Mouse (Mus musculus): ENCODE measurements around the gene Cdkal1. TPM values are rescaled to one million over a fixed set of nuclear protein-coding genes. Genes with fewer than 3 reads are reported as not detected.
A peak's percentile ranks its signal among the peaks of the same experiment; 100 is the strongest.

Gene Cdkal1
- polyA plus RNA-seq, 1 experiment from 2014 or later: 28.2 TPM

DNA sequence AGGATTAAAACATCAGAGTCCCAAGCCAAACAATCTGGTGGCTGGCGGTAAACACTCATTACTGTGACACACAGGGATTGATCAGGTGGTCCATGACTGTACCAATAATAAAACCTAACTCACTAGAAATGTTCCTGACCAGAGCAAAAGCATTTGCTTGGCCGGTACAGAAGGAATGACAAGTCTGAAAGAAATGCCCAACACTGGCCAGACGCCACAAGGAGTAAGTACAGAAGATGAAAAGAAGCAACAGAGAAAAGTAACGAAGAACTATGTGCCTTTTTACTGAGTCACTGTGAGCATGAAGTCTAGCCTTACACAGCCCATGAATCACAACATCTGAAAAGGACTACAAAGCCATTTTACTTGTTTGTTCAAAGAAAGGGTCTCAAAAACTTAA, 24.3 kb downstream of the Cdkal1 start:
- H3K27ac ChIP-seq: no peak overlapping the region
- no peak overlapping the region for H3K4me2 ChIP-seq (replicated peaks)
- no peak for ATAC-seq (ENCODE audit: low FRiP score, low read depth)
- no peak overlapping the region for H3K9ac ChIP-seq
- H3K9me3 ChIP-seq: no peaks in the 10 kb centered on the region
- no peaks in the 10 kb centered on the region for H3K27me3 ChIP-seq (replicated peaks)
- H3K36me3 ChIP-seq: no peaks in the 10 kb centered on the region
- 78% methylated on average over 4 of the region's 4 CpGs for WGBS
- H3K4me1 ChIP-seq: peaks cover 7% of the 10 kb centered on the region
- H3K4me3 ChIP-seq: no peak overlapping the region

DNA sequence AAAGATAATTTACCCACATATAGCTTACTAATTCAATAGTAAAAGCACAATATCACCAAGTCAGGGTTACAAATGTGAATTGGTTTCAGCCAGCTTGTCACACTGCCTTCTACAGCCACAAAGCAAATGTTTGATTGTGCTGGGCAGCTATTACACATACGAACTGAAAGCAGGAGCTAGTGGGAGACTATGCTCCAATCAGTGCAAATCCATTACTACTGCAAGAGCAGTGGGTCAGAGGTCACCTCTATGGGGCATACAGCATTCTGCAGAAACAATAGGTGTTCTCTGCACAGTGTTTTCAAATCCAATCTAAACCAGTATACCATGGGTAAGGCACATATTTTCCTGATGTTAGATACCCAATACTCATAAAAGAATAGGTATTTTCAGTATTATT, 27.4 kb downstream of the Cdkal1 start:
- no peaks in the 10 kb centered on the region for H3K36me3 ChIP-seq
- 28% methylated on average over 1 of the region's 1 CpGs for WGBS
- no peak overlapping the region for H3K27ac ChIP-seq

DNA sequence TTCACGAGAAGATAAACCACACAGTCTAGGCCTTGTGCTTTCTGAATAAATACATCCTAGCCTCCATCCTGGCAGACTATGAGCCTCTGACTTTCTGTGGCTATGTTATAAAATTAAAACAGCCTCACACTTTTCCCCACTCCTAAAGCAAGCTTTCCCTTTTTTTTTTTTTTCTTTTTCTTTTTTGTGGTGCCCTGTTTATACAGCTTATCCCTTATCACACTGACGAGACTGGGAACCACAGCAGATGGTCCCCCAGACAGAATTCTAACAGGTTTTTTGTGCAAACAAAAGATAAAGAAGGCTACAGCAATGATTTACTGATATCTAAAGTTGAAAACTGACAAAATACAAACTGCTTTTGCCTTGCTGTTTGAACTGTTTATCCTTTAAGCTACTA, 29.0 kb downstream of the Cdkal1 start:
- no peak overlapping the region for H3K9ac ChIP-seq
- no peaks in the 10 kb centered on the region for H3K9me3 ChIP-seq
- peaks cover 17% of the 10 kb centered on the region for H3K4me1 ChIP-seq
- H3K27me3 ChIP-seq (replicated peaks): no peaks in the 10 kb centered on the region
- H3K4me2 ChIP-seq (replicated peaks): no peak overlapping the region
- 41% methylated on average over 2 of the region's 2 CpGs for WGBS
- no peak overlapping the region for H3K27ac ChIP-seq
- no peak overlapping the region for H3K4me3 ChIP-seq
- ATAC-seq (ENCODE audit: low FRiP score, low read depth): no peak
- H3K36me3 ChIP-seq: no peaks in the 10 kb centered on the region

More for the DNA sequence above, 27.4 kb downstream of the Cdkal1 start:
- Histone ChIP-seq H3K9me3 (no peaks in the 10 kb centered on the region), H3K9ac (no peak overlapping the region), H3K27me3 (replicated peaks) (no peaks in the 10 kb centered on the region), H3K4me1 (peaks cover 20% of the 10 kb centered on the region), H3K4me2 (replicated peaks) (no peak overlapping the region), H3K4me3 (no peak overlapping the region)
- ATAC-seq (ENCODE audit: low FRiP score, low read depth): no peak

DNA sequence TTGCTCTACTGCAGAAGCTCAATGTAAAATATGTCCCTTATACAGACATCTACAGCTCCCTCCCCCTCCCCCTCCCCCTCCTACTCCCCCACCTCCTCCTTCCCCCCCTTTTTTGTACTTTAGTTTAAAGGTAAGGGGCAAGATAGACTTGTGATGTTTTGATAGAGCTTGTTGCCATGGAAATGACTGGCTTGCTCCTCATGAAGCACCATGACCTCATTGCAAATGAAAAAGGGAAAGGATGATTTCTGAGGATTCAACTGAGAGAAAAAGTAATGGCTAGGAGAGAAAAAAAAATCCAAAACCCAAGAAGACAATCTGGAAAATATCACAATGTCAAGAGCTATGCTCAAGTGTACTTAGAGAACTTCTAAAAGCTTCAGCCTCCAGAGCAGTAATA, 29.4 kb downstream of the Cdkal1 start:
- H3K27me3 ChIP-seq (replicated peaks): no peaks in the 10 kb centered on the region
- H3K27ac ChIP-seq: no peak overlapping the region
- ATAC-seq (ENCODE audit: low FRiP score, low read depth): no peak

DNA sequence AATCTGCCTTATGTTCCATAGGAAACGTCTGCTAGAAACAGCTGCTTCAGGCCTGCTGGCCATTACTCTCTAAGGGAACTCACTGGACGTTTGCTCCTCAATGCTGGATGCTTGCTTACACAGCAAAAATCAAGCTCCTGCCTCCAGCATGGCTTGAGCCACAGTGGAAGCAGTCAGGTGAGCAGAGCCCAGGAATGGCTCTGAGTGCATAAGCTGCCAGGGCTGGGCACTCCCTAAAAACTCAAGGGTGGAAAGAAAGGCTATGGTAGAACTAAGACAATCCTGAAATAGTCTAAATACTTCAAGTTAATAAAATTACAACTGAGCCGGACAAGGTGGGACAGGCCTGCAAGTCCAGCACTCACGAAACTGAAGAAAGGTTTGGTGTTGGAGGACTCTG, 30.7 kb downstream of the Cdkal1 start:
- Histone ChIP-seq H3K36me3 (no peaks in the 10 kb centered on the region), H3K4me2 (replicated peaks) (no peak overlapping the region), H3K4me3 (no peak overlapping the region), H3K9me3 (no peaks in the 10 kb centered on the region), H3K9ac (no peak overlapping the region), H3K4me1 (peaks cover 17% of the 10 kb centered on the region), H3K27ac (no peak overlapping the region), H3K27me3 (replicated peaks) (no peaks in the 10 kb centered on the region)
- 71% methylated on average over 4 of the region's 4 CpGs for WGBS
- no peak for ATAC-seq (ENCODE audit: low FRiP score, low read depth)

More for the DNA sequence above, 29.4 kb downstream of the Cdkal1 start:
- no peaks in the 10 kb centered on the region for H3K36me3 ChIP-seq
- no peak overlapping the region for H3K4me2 ChIP-seq (replicated peaks)
- no peaks in the 10 kb centered on the region for H3K9me3 ChIP-seq
- no peak overlapping the region for H3K4me3 ChIP-seq
- peaks cover 17% of the 10 kb centered on the region for H3K4me1 ChIP-seq
- H3K9ac ChIP-seq: no peak overlapping the region

DNA sequence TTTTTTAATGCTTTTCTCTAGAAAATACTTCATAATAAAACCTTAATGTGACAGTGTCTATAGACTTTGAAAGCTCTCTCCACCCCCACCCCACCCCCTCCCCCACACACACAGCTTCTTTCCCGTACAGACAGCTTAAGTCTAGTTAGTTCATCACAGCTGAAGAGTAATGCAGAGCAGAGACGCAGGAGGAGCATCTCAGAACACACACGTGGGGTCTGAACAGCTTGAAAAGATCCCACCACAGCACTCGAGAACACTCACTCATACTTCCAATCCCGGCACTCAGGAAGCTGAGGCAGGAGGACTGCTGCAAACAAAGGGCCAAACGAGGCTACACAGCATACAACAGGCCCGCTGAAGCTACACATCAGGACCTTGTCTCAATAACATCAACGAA, 31.1 kb downstream of the Cdkal1 start:
- Histone ChIP-seq H3K4me1 (peaks cover 17% of the 10 kb centered on the region), H3K9me3 (no peaks in the 10 kb centered on the region), H3K27ac (no peak overlapping the region), H3K36me3 (no peaks in the 10 kb centered on the region), H3K4me3 (no peak overlapping the region), H3K9ac (no peak overlapping the region), H3K4me2 (replicated peaks) (no peak overlapping the region), H3K27me3 (replicated peaks) (no peaks in the 10 kb centered on the region)
- ATAC-seq (ENCODE audit: low FRiP score, low read depth): no peak
- WGBS: 82% methylated on average over 8 of the region's 8 CpGs

DNA sequence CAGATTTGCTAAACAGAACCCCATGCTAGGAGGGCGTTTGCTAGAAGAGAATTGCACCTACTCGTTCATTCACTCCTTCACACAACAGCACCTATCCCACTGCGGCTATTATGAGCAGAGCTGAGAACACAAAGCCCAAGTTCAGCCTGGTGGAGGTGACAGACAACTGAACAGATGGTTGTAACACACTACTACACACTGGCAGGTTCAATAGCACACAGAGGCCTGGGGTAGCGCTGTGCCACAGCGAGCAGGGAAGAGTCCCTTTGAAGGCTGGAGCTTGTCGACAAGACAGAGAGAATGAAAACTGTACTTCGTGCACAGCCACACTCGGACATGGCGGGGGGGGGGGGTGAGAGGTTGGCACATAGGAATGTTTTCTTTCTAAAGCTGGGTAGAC, 31.6 kb downstream of the Cdkal1 start:
- no peaks in the 10 kb centered on the region for H3K36me3 ChIP-seq
- peaks cover 17% of the 10 kb centered on the region for H3K4me1 ChIP-seq
- peak; percentile 77; the same call in 1 of the 2 replicates for ATAC-seq (ENCODE audit: low FRiP score, low read depth)
- no peak overlapping the region for H3K27ac ChIP-seq
- no peak overlapping the region for H3K4me3 ChIP-seq
- 45% methylated on average over 9 of the region's 9 CpGs for WGBS
- H3K9ac ChIP-seq: no peak overlapping the region
- H3K9me3 ChIP-seq: no peaks in the 10 kb centered on the region
- H3K27me3 ChIP-seq (replicated peaks): no peaks in the 10 kb centered on the region
- H3K4me2 ChIP-seq (replicated peaks): no peak overlapping the region

DNA sequence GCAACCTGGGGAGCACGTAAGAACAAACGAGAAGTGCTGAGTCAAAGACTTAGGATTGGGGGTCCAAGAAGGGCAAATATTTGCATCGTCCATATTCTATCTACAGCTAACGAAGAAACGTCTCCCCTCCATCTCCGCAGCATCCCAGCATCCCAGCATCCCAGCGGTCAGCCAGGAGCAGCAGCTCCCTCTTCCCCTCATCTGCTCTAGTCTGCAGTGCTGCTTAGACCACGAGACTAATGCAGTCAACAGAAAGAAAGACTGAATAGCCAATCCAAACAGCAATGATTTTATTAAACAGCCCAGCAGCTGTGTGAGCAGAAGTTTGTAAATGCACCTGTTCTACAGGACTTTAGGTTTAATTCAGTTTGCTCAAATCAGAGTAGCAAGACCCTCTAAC, 32.0 kb downstream of the Cdkal1 start:
- Histone ChIP-seq H3K4me1 (peaks cover 17% of the 10 kb centered on the region), H3K4me2 (replicated peaks) (no peak overlapping the region), H3K9ac (no peak overlapping the region), H3K4me3 (no peak overlapping the region), H3K27ac (no peak overlapping the region), H3K9me3 (no peaks in the 10 kb centered on the region), H3K27me3 (replicated peaks) (no peaks in the 10 kb centered on the region), H3K36me3 (no peaks in the 10 kb centered on the region)
- 83% methylated on average over 8 of the region's 8 CpGs for WGBS
- no peak for ATAC-seq (ENCODE audit: low FRiP score, low read depth)

DNA sequence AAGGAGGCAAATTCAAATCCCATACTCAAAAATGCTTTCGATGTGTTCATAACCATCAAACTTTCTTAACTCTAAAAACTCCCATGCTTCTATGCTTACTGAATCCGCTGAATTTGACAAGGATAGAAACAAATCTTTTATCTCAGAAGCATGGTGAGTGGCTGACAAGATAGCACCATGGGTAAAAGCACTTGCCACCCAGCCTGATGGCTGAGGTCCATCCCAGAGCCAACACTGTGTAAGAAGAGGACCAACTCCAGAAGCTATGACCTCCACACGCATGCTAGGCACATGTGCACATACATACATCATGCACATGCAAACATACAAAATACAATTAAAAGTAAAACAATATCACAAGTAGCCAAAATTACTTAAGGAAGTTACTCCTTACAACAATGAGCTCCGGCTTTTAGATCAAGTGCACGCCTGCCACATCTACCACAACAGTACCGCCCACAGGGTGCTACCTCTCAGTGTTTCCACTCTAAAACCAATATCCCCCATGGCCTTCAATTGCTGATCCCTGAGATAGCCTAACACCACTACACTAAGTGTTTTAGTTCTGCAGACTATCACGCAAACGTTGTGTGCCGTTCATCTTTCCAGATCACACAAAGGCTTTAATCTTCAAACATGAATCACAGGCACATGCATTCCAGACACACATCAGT, 35.4 kb downstream of the Cdkal1 start:
- Histone ChIP-seq H3K9ac (no peak overlapping the region), H3K36me3 (no peaks in the 10 kb centered on the region), H3K4me1 (peaks cover 8% of the 10 kb centered on the region; the same call in 1 of the 2 replicates), H3K4me2 (replicated peaks) (no peak overlapping the region), H3K9me3 (no peaks in the 10 kb centered on the region), H3K4me3 (no peak overlapping the region), H3K27me3 (replicated peaks) (no peaks in the 10 kb centered on the region), H3K27ac (no peak overlapping the region)
- no peak for ATAC-seq (ENCODE audit: low FRiP score, low read depth)
- 92% methylated on average over 9 of the region's 9 CpGs for WGBS

DNA sequence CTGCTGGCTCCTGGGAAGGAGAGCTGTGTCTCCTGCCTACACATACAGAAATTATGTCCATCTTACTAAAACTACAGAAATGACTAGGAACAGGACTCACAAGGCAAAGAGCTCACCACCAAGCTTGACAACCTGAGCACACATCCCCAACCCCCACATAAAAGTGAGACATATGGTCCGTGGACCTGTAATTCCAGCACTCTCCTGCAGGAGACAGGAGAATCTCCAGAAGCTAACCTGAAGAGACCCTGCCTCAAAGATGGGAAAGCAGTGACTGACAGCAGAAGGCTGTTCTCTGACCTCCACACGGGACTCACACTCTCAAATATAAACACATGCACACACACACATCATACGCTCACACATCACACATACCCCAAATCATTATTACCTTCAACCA, 36.3 kb downstream of the Cdkal1 start:
- Histone ChIP-seq H3K27ac (no peak overlapping the region), H3K36me3 (no peaks in the 10 kb centered on the region), H3K27me3 (replicated peaks) (no peaks in the 10 kb centered on the region), H3K4me3 (no peak overlapping the region), H3K4me2 (replicated peaks) (no peak overlapping the region), H3K4me1 (peaks cover 8% of the 10 kb centered on the region; the same call in 1 of the 2 replicates), H3K9ac (no peak overlapping the region), H3K9me3 (no peaks in the 10 kb centered on the region)
- no peak for ATAC-seq (ENCODE audit: low FRiP score, low read depth)
- WGBS: 89% methylated on average over 3 of the region's 3 CpGs

DNA sequence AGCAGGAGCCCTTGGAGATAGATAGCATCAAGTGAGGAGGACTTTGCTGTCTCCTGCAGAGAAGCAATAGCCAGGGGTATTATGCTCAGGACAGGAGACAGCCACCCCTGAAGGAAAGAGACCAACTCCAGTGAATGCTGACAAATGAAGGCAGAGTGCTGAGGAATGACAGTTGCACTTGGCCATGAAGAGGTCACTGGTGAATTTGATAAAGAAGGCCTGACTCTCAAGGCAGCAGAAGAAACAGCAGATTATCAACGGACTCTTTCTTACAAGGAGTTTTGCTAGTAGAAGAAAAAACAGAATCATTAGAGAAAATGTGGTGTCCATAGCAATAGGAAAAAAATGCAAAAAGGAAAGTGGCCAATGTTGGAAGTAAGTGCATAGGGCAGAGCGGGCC, 37.2 kb downstream of the Cdkal1 start:
- Histone ChIP-seq H3K4me1 (0 out of 2 replicates have a peak, but pooled peaks cover under 1% of the 10 kb centered on the region), H3K9ac (no peak overlapping the region), H3K4me2 (replicated peaks) (no peak overlapping the region), H3K4me3 (no peak overlapping the region), H3K36me3 (no peaks in the 10 kb centered on the region), H3K9me3 (no peaks in the 10 kb centered on the region), H3K27ac (no peak overlapping the region), H3K27me3 (replicated peaks) (no peaks in the 10 kb centered on the region)
- 94% methylated on average over 2 of the region's 2 CpGs for WGBS
- ATAC-seq (ENCODE audit: low FRiP score, low read depth): no peak

DNA sequence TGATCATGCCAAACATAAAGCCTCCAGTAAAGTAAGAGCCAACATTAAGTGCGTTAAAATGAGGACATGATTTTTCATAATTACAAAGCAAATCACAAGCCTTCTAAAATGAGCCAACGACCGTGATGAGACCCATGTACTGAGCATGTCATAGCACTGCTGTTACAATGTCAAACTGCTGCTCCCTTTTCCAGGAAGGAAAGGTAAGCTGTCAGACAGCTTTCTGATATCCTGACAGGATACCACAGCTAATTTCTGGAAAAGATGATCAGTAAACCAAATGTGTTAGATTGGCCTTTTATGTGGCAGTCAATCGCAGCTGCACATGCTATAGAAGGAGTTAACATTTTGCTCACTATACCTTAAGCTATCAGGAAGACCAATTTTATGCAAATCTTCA, 44.7 kb downstream of the Cdkal1 start:
- Histone ChIP-seq H3K4me2 (replicated peaks) (no peak overlapping the region), H3K27ac (no peak overlapping the region), H3K27me3 (replicated peaks) (no peaks in the 10 kb centered on the region), H3K4me1 (no peaks in the 10 kb centered on the region), H3K9me3 (no peaks in the 10 kb centered on the region), H3K4me3 (no peak overlapping the region), H3K36me3 (no peaks in the 10 kb centered on the region), H3K9ac (no peak overlapping the region)
- WGBS: 83% methylated on average over 4 of the region's 4 CpGs
- no peak for ATAC-seq (ENCODE audit: low FRiP score, low read depth)

DNA sequence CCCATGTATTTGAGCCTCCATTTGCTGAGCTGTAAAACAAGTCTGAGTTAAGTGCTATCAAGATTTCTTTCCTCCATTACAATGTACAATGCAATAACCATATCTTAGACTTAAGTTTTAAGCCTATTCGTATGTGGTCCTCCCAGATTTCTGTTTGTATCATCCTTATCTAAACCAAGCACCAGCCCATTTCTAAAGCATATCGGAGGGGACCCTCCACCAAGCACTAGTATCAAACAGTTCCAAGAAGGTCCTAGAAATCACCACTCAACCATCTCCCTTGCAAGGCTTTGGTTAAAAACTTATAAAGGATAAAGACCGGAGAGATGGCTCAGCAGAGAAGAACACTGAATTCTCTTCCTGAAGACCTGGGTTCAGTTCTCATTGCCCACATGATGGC, 47.1 kb downstream of the Cdkal1 start:
- ATAC-seq (ENCODE audit: low FRiP score, low read depth): no peak
- Histone ChIP-seq H3K4me1 (no peaks in the 10 kb centered on the region), H3K4me2 (replicated peaks) (no peak overlapping the region), H3K27me3 (replicated peaks) (no peaks in the 10 kb centered on the region), H3K27ac (no peak overlapping the region), H3K36me3 (no peaks in the 10 kb centered on the region), H3K9ac (no peak overlapping the region), H3K4me3 (no peak overlapping the region), H3K9me3 (no peaks in the 10 kb centered on the region)
- 95% methylated on average over 3 of the region's 3 CpGs for WGBS
